ENCODE assay signal across 9 mouse cellular contexts in the genomic region with DNA sequence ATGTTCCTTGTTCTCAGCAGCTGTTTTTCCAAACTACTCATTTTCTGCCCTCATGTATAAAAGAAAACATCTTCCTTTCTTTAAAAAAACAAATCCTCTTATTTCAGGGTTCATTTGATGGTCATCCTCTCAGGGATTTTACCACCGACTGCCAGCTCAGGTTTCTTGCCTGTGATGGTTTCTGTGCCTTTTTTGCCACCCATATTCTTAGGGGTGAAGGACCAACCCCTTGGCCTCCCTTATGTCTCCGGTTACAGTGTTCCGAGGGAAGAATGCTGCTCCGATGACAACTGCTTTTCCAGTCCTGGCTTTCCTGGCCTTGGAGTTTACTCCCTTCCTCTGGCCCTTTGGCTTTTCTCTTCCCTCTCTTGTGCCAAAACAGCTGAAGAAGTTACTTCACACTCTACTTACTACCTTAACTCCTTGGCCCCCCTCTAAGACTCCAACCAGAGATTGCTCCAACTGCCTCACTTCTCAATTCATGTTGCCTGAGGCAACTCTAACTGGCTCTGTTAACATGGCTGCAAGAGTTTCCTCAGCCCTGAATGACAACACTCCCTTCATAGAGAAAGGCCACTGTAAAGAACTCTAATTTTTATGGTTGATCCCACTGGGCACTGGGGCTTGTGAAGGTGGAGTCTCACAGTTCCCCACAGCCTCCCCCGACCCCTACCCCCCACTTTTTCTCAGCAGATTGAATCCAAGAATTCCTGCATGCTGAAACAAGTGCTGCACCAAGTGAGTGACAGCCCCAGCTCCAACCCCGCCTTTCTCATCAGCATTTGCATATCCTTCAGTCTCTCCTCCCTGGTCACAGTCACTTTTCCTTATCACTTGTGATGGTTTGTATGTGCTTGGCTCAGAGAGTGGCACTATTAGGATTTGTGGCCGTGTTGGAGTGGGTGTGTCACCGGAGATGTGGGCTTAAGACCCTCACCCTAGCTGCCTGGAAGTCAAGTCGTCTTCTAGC. TPM values are rescaled to one million over a fixed set of nuclear protein-coding genes. Genes with fewer than 3 reads are reported as not detected.
DNase-seq lines count a peak whose midpoint lies in the region.
"Had no signal": no experiment of that assay in that cellular context is flagged by ENCODE, and none has a peak within 500 bp of the region (broad histone marks: within the 10 kb centered on the region; RNA-seq: fewer than 3 reads in every experiment).

No protein-coding gene starts in this region.

- no peaks in the 10 kb centered on the region for H3K9me3 ChIP-seq in limb, embryonic 10.5 days (replicated peaks)

- H3K27me3 ChIP-seq in limb, embryonic 10.5 days (ENCODE audit: low read depth, poor library complexity, severe bottlenecking), result no peaks in the 10 kb centered on the region

- H3K4me1 ChIP-seq in limb, embryonic 10.5 days, result peaks cover 35% of the 10 kb centered on the region

- peak; percentile 43 for DNase-seq in gastrocnemius, postnatal 25 days
- no peak for DNase-seq in gastrocnemius, postnatal 14 days
- peak; percentile 8 for DNase-seq in thymus, postnatal 4 days
- no peak for DNase-seq in thymus, postnatal 36 days
- peak; percentile 31 for DNase-seq in limb, embryonic 10.5 days (ENCODE audit: low spot score)
- no peak for DNase-seq in cerebellum, adult 8-10 months
- DNase-seq in urinary bladder, postnatal 10 days (ENCODE audit: low spot score), result no peak
- no peak for DNase-seq in frontal cortex, postnatal 10 days (ENCODE audit: low spot score in 2 of 2)
- DNase-seq: cerebellum, postnatal 25 days had no signal

- intact Hi-C loops in gastrocnemius, postnatal 14 days (cut with DNase I; ENCODE audit: low total_unique reads), result no loop called here

- H3K4me3 ChIP-seq in limb, embryonic 10.5 days, result no peak overlapping the region

- peak overlapping the region; percentile 33 for H3K27ac ChIP-seq in limb, embryonic 10.5 days

- whole genome bisulfite sequencing in limb, embryonic 10.5 days, result 58% methylated on average over 9 of the region's 9 CpGs

- H3K36me3 ChIP-seq in limb, embryonic 10.5 days, result peaks cover 62% of the 10 kb centered on the region

RNA-seq across cellular contexts. Expression of a gene that starts 3.4 kb away (rescaled TPM):
- 10 to 100 TPM; 37.6 to 43.8 TPM for total RNA-seq in gastrocnemius, postnatal 25 days (2021)
- total RNA-seq in gastrocnemius, postnatal 14 days (2021), result 10 to 100 TPM; 32.2 to 43.1 TPM
- polyA plus RNA-seq in limb, embryonic 10.5 days (2016; fragmentation: Nextera tagmentation; extraction: Ambion mirVana), result 54.2 and 65.3 TPM in 2 replicates

RNA-seq across cellular contexts. Expression of a gene that starts 5.5 kb away (rescaled TPM):
- total RNA-seq in gastrocnemius, postnatal 25 days (2021), result 1 to 10 TPM; 2.6 to 4.1 TPM
- 1 to 10 TPM; 6.8 to 8.1 TPM for total RNA-seq in gastrocnemius, postnatal 14 days (2021)
- polyA plus RNA-seq in limb, embryonic 10.5 days (2016; fragmentation: Nextera tagmentation; extraction: Ambion mirVana), result 638 and 656 TPM in 2 replicates

RNA-seq across cellular contexts. Expression of a gene that starts 43.0 kb away (rescaled TPM):
- total RNA-seq in gastrocnemius, postnatal 25 days (2021), result 10 to 100 TPM; 15.8 to 26.6 TPM
- 10 to 100 TPM; 29.8 to 40.4 TPM for total RNA-seq in gastrocnemius, postnatal 14 days (2021)
- polyA plus RNA-seq in limb, embryonic 10.5 days (2016; fragmentation: Nextera tagmentation; extraction: Ambion mirVana), result 14.2 and 14.5 TPM in 2 replicates

Comparison
In these comparisons a context has a peak if more than half of its experiments do, and no peak if none do; other contexts are left out.
1. DNase-seq: peak in gastrocnemius, postnatal 25 days (single experiment), thymus, postnatal 4 days (single experiment) and limb, embryonic 10.5 days (single experiment); none in gastrocnemius, postnatal 14 days (single experiment), thymus, postnatal 36 days (0 of 2), cerebellum, adult 8-10 months (single experiment), urinary bladder, postnatal 10 days (single experiment) and frontal cortex, postnatal 10 days (0 of 2).